Mouse (Mus musculus): ENCODE measurements around the gene Phf21a.

DNA sequence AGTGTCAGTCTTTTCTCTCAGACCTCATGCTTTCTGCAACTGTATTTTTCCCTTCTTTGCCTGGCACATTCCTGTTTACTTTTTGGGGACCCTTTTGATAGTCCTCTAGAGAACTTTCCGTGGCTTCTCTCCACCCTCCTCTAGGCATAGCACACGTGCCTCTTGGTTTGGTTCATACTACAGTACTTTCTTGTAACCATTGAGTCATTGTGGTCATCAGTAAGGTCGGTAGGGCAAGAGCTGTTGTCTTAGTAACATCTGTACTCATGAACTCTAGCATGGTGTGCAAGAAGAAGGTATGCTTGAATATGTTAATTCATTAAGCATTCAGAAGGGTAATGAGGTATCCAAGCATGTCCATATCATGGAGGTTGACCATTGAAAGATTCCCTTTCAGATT, 148.4 kb downstream of the Phf21a start:
- TF ChIP-seq CTCF (IDR thresholded peaks at IDR 0.05; ENCODE audit: borderline replicate concordance, extremely low read depth, insufficient read depth, insufficient read length) (no peak), POLR2A (IDR thresholded peaks at IDR 0.05; ENCODE audit: borderline replicate concordance, extremely low read depth, insufficient read depth, insufficient read length, poor library complexity, severe bottlenecking) (no peak)
